8 mouse cellular contexts compared by ENCODE assay signal in the genomic region with DNA sequence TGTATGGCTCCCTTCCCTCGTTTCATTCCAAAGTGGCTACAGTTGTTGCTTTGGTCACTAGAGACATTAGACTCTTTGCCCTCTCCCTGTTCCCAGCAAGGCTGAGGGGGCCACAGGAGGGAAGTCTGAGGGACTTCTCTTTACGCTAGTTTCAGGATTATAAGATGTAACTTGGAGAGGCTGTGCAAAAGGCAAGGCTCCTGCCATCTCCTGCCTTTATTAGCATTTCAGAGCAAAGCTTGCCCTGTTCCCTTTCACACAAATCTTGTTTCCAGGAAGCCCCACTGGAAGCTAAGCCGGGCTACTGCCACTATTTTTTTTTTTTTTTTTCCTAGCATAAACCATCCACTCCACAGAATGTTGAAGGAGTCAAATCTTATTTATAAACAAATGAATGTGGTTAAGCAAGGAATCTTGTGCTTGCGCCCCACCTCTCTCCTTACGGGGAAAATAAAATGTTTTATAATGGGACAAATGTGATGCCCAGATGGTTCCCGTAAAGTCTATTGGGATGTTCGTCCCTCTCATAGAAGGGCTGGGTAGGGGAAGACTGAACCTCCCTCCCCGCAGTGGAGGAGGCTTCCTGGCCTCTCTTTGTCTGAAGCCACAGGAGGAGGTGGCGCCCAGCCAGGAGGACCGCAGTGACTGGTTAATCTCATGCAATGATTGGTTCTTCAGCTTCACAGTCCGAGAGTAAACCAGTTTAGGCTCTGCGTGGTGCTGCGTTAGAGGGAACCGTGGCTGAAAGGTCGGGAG.
DNase-seq lines count a peak whose midpoint lies in the region; ATAC-seq and TF ChIP-seq lines count a peak whose summit lies in the region.

No protein-coding gene starts in this region.

- H3K9ac ChIP-seq in intestine, embryonic 14.5 days (ENCODE audit: low read length), result peak overlapping the region; percentile 29
- 0 out of 2 replicates have a peak overlapping the region, but pooled peaks have one; percentile 2 for H3K9ac ChIP-seq in liver, adult 2 months (ENCODE audit: low read depth, low read length)
- no peak overlapping the region; the same call in 1 of the 2 replicates for H3K9ac ChIP-seq in neural tube, embryonic 11.5 days (ENCODE audit: low read length)

- 3% methylated on average over 15 of the region's 15 CpGs for WGBS in intestine, embryonic 14.5 days
- WGBS in liver, adult 2 months, result 27% methylated on average over 15 of the region's 15 CpGs
- 1% methylated on average over 15 of the region's 15 CpGs for WGBS in neural tube, embryonic 11.5 days

- DNase-seq in layer of hippocampus, adult 8-10 months (ENCODE audit: low spot score in 2 of 2), result peak; percentile 44
- no peak for DNase-seq in layer of hippocampus, adult 9-10 months (ENCODE audit: low spot score)
- peak; percentile 57 to 79 for DNase-seq in gastrocnemius, postnatal 4 days (ENCODE audit: low spot score in 2 of 2)
- peak; percentile 80 for DNase-seq in intestine, embryonic 14.5 days (ENCODE audit: low spot score)
- DNase-seq in liver, adult 2 months (ENCODE audit: extremely low read depth, low read depth, low spot score), result peak; percentile 34
- DNase-seq in neural tube, embryonic 11.5 days (ENCODE audit: low spot score), result peak; percentile 65

- H3K9me3 ChIP-seq in intestine, embryonic 14.5 days (ENCODE audit: control insufficient read depth, low read length), result 0 out of 2 replicates have a peak, but pooled peaks cover 3% of the 10 kb centered on the region
- H3K9me3 ChIP-seq in neural tube, embryonic 11.5 days (ENCODE audit: control insufficient read depth, low read length), result no peaks in the 10 kb centered on the region

- ATAC-seq in intestine, embryonic 14.5 days (replicated peaks; ENCODE audit: low FRiP score, low TSS enrichment, low read depth), result peak; percentile 74
- ATAC-seq in neural tube, embryonic 11.5 days (ENCODE audit: insufficient read depth, low FRiP score, low TSS enrichment), result peak; percentile 80
- ATAC-seq in megakaryocyte-erythroid progenitor cell, adult 5-6 weeks (replicated peaks; ENCODE audit: low FRiP score, low TSS enrichment, poor library complexity, severe bottlenecking), result no peak; the same call in 1 of the 2 replicates

- no peak for TF ChIP-seq POLR2A in cortical plate, adult 2 months (IDR thresholded peaks at IDR 0.05; ENCODE audit: extremely low read depth, insufficient read depth, low read length)
- TF ChIP-seq POLR2A in liver, adult 2 months (IDR thresholded peaks at IDR 0.05; ENCODE audit: extremely low read depth, insufficient read depth, low read length), result no peak

- no peak for TF ChIP-seq CTCF in cortical plate, adult 2 months (IDR thresholded peaks at IDR 0.05; ENCODE audit: extremely low read depth, insufficient read depth, low read length)
- no peak for TF ChIP-seq CTCF in liver, adult 2 months (IDR thresholded peaks at IDR 0.05; ENCODE audit: low read depth, low read length)

- H3K36me3 ChIP-seq in intestine, embryonic 14.5 days (ENCODE audit: control insufficient read depth, insufficient read depth, low read length), result no peaks in the 10 kb centered on the region
- no peaks in the 10 kb centered on the region for H3K36me3 ChIP-seq in liver, adult 2 months (ENCODE audit: control insufficient read depth, insufficient read depth, low read length)
- no peaks in the 10 kb centered on the region for H3K36me3 ChIP-seq in neural tube, embryonic 11.5 days (ENCODE audit: control insufficient read depth, insufficient read depth, low read length)

- peak overlapping the region; percentile 79; the same call in 1 of the 2 replicates for H3K27ac ChIP-seq in cortical plate, adult 2 months (ENCODE audit: insufficient read depth, low read length)
- peak overlapping the region; percentile 67 for H3K27ac ChIP-seq in intestine, embryonic 14.5 days (ENCODE audit: low read depth)
- H3K27ac ChIP-seq in liver, adult 2 months (replicated peaks; ENCODE audit: insufficient read depth, low read depth, low read length), result no peak overlapping the region
- H3K27ac ChIP-seq in neural tube, embryonic 11.5 days (ENCODE audit: low read depth, low read length), result 0 out of 2 replicates have a peak overlapping the region, but pooled peaks have one; percentile 15

- peaks cover 2% of the 10 kb centered on the region; the same call in 1 of the 2 replicates for H3K79me2 ChIP-seq in liver, adult 2 months (ENCODE audit: control insufficient read depth, insufficient read depth, low read length)

- H3K4me2 ChIP-seq in intestine, embryonic 14.5 days (ENCODE audit: low read length), result peak overlapping the region; percentile 47
- peak overlapping the region; percentile 21 for H3K4me2 ChIP-seq in neural tube, embryonic 11.5 days (ENCODE audit: low read depth)

- H3K27me3 ChIP-seq in intestine, embryonic 14.5 days (replicated peaks; ENCODE audit: control insufficient read depth, insufficient read depth, low read length), result no peaks in the 10 kb centered on the region
- no peaks in the 10 kb centered on the region for H3K27me3 ChIP-seq in liver, adult 2 months (ENCODE audit: control insufficient read depth, insufficient read depth, low read length)
- no peaks in the 10 kb centered on the region for H3K27me3 ChIP-seq in neural tube, embryonic 11.5 days (ENCODE audit: control insufficient read depth, insufficient read depth, low read length)

- H3K4me3 ChIP-seq in cortical plate, adult 2 months (ENCODE audit: insufficient read depth, low read length), result no peak overlapping the region
- H3K4me3 ChIP-seq in intestine, embryonic 14.5 days (ENCODE audit: low read depth, low read length), result 0 out of 2 replicates have a peak overlapping the region, but pooled peaks have one; percentile 6
- no peak overlapping the region for H3K4me3 ChIP-seq in liver, adult 2 months (ENCODE audit: insufficient read depth, low read depth, low read length)
- H3K4me3 ChIP-seq in neural tube, embryonic 11.5 days (ENCODE audit: low read depth, low read length), result no peak overlapping the region

- peaks cover 14% of the 10 kb centered on the region for H3K4me1 ChIP-seq in cortical plate, adult 2 months (ENCODE audit: control insufficient read depth, insufficient read depth, low read length)
- H3K4me1 ChIP-seq in intestine, embryonic 14.5 days (replicated peaks; ENCODE audit: control insufficient read depth, insufficient read depth, low read length), result peaks cover 39% of the 10 kb centered on the region
- H3K4me1 ChIP-seq in liver, adult 2 months (ENCODE audit: control insufficient read depth, insufficient read depth, low read length), result peaks cover 15% of the 10 kb centered on the region
- peaks cover 20% of the 10 kb centered on the region for H3K4me1 ChIP-seq in neural tube, embryonic 11.5 days (ENCODE audit: control insufficient read depth, insufficient read depth, low read length)
